Mouse (Mus musculus) cerebellum, adult 2 months (tissue): Measurements from ENCODE around the gene 2010111I01Rik. TPM values are rescaled to one million over a fixed set of nuclear protein-coding genes. Genes with fewer than 3 reads are reported as not detected.
A peak's percentile ranks its signal among the peaks of the same experiment; 100 is the strongest.

Source experiments
- DNase-seq, 2 experiments: peaks; one replicate each; pipeline ENCODE4 v3.0.0; 2021
- H3K27ac ChIP-seq: fragments of 200-500 bp; 2 replicates; pipeline ENCODE4 v1.5.1; 2012; ENCODE audit warnings: low read length, control low read depth, inconsistent platforms; ENCODE audit not compliant: insufficient read depth
- H3K27me3 ChIP-seq: fragments of 200-500 bp; 2 replicates; pipeline ENCODE4 v1.6.1; 2012; ENCODE audit warnings: inconsistent platforms, mild to moderate bottlenecking, low read length, moderate library complexity; ENCODE audit not compliant: control insufficient read depth, insufficient read depth
- H3K4me1 ChIP-seq: fragments of 200-500 bp; 2 replicates; pipeline ENCODE4 v1.6.1; 2011; ENCODE audit warnings: low read length; ENCODE audit not compliant: control insufficient read depth, insufficient read depth
- H3K4me3 ChIP-seq: fragments of 200-500 bp; replicated peaks from 2 replicates; pipeline ENCODE3; 2011; ENCODE audit warnings: mild to moderate bottlenecking, low read depth, low read length, control low read depth; ENCODE audit not compliant: insufficient read depth
- CTCF ChIP-seq: fragments of 200-500 bp; IDR thresholded peaks from 2 replicates; pipeline ENCODE4 v1.5.1; 2011; ENCODE audit warnings: low read depth, mild to moderate bottlenecking, control low read depth, low read length, moderate library complexity, borderline replicate concordance; ENCODE audit not compliant: insufficient read depth
- POLR2A ChIP-seq: fragments of 200-500 bp; IDR thresholded peaks from 2 replicates; pipeline ENCODE4 v1.6.1; 2011; ENCODE audit warnings: low read length, control low read depth, borderline replicate concordance; ENCODE audit not compliant: insufficient read depth
- WGBS: fragments of 180-500 bp; shearing (Covaris S2); methylation state at CpG from one replicate; pipeline ENCODE4 v1.1.7; 2018; 5-methylcytosine and 5-hydroxymethylcytosine counted together
- polyA plus RNA-seq: library from polyadenylated mRNA; depleted of rRNA; stranded (reverse); fragments of >200 nt; gene quantifications from 2 replicates; pipeline ENCODE4 v1.2.3, GENCODE M21; 2012

The 2010111I01Rik gene
- polyA plus RNA-seq, 1 experiment: 126 TPM

GRCm38 (mm10) chr13:63278141-63278631 is 313.5 kb downstream of the 2010111I01Rik start:
- Histone ChIP-seq H3K4me1 (peaks cover 18% of the 10 kb centered on the region), H3K4me3 (no peak overlapping the region), H3K27ac (peak overlapping the region; percentile 71), H3K27me3 (no peaks in the 10 kb centered on the region)
- peak in 1 of 2 experiments; percentile 41 for DNase-seq
- TF ChIP-seq POLR2A (no peak), CTCF (no peak)
- WGBS: 44% methylated on average over 5 of the region's 5 CpGs

- H3K27ac ChIP-seq: peak overlapping the region; percentile 29
- TF ChIP-seq CTCF (no peak), POLR2A (no peak)
- no peak overlapping the region for H3K4me3 ChIP-seq
- DNase-seq: peak; percentile 44 to 45
- peaks cover 22% of the 10 kb centered on the region for H3K4me1 ChIP-seq
- no peaks in the 10 kb centered on the region for H3K27me3 ChIP-seq
- 31% methylated on average over 10 of the region's 10 CpGs for WGBS
Measured at GRCm38 (mm10) chr13:63278796-63279475, 314.2 kb downstream of the 2010111I01Rik start.

- TF ChIP-seq POLR2A (no peak), CTCF (no peak)
- 73% methylated on average over 8 of the region's 8 CpGs for WGBS
- no peak for DNase-seq
- Histone ChIP-seq H3K4me3 (no peak overlapping the region), H3K4me1 (peaks cover 22% of the 10 kb centered on the region), H3K27me3 (no peaks in the 10 kb centered on the region), H3K27ac (no peak overlapping the region)
Measured at GRCm38 (mm10) chr13:63279807-63280206, 315.1 kb downstream of the 2010111I01Rik start.

- peaks cover 25% of the 10 kb centered on the region for H3K4me1 ChIP-seq
- 79% methylated on average over 3 of the region's 3 CpGs for WGBS
Measured at GRCm38 (mm10) chr13:63280344-63280743, 315.7 kb downstream of the 2010111I01Rik start.

GRCm38 (mm10) chr13:63281206-63281605 is 316.5 kb downstream of the 2010111I01Rik start:
- no peak for TF ChIP-seq POLR2A
- no peak for TF ChIP-seq CTCF
- H3K27me3 ChIP-seq: no peaks in the 10 kb centered on the region
- no peak for DNase-seq
- WGBS: 76% methylated on average over 8 of the region's 8 CpGs
- peaks cover 30% of the 10 kb centered on the region for H3K4me1 ChIP-seq
- no peak overlapping the region for H3K4me3 ChIP-seq
- no peak overlapping the region for H3K27ac ChIP-seq

More at GRCm38 (mm10) chr13:63280344-63280743, 315.7 kb downstream of the 2010111I01Rik start:
- TF ChIP-seq POLR2A: no peak
- no peak for TF ChIP-seq CTCF
- H3K4me3 ChIP-seq: no peak overlapping the region
- no peaks in the 10 kb centered on the region for H3K27me3 ChIP-seq
- no peak overlapping the region for H3K27ac ChIP-seq
- DNase-seq: no peak

GRCm38 (mm10) chr13:63283236-63283635 is 318.5 kb downstream of the 2010111I01Rik start:
- no peak overlapping the region for H3K27ac ChIP-seq
- peaks cover 42% of the 10 kb centered on the region for H3K4me1 ChIP-seq
- DNase-seq: no peak
- no peak overlapping the region for H3K4me3 ChIP-seq
- no peaks in the 10 kb centered on the region for H3K27me3 ChIP-seq
- TF ChIP-seq POLR2A (no peak), CTCF (no peak)

- Histone ChIP-seq H3K4me3 (no peak overlapping the region), H3K4me1 (peaks cover 40% of the 10 kb centered on the region), H3K27me3 (no peaks in the 10 kb centered on the region), H3K27ac (no peak overlapping the region)
- no peak for DNase-seq
- no peak for TF ChIP-seq POLR2A
- TF ChIP-seq CTCF: no peak
- 85% methylated on average over 3 of the region's 3 CpGs for WGBS
Measured at GRCm38 (mm10) chr13:63284748-63285147, 320.1 kb downstream of the 2010111I01Rik start.

GRCm38 (mm10) chr13:63286483-63287102 is 321.9 kb downstream of the 2010111I01Rik start:
- Histone ChIP-seq H3K4me3 (no peak overlapping the region), H3K27ac (peak overlapping the region; percentile 85), H3K27me3 (no peaks in the 10 kb centered on the region), H3K4me1 (peaks cover 44% of the 10 kb centered on the region)
- WGBS: 29% methylated on average over 11 of the region's 11 CpGs
- peak; percentile 76 to 81 for DNase-seq
- TF ChIP-seq CTCF: no peak
- TF ChIP-seq POLR2A: no peak

GRCm38 (mm10) chr13:63289152-63289551 is 324.5 kb downstream of the 2010111I01Rik start:
- 61% methylated on average over 4 of the region's 4 CpGs for WGBS
- H3K4me3 ChIP-seq: no peak overlapping the region
- peaks cover 49% of the 10 kb centered on the region for H3K4me1 ChIP-seq
- H3K27me3 ChIP-seq: no peaks in the 10 kb centered on the region
- H3K27ac ChIP-seq: no peak overlapping the region
- TF ChIP-seq CTCF (no peak), POLR2A (no peak)
- DNase-seq: no peak
